Mouse (Mus musculus): ENCODE measurements around the gene Rc3h2. TPM values are rescaled to one million over a fixed set of nuclear protein-coding genes. Genes with fewer than 3 reads are reported as not detected.

Gene Rc3h2
- polyA plus RNA-seq, 1 experiment from 2014 or later = 19.1 TPM

Other genes starting within 250 kb of the Rc3h2 start
- gene Olfr365, start 234.7 kb downstream of the Rc3h2 start, polyA plus RNA-seq (2015; fragmentation: Nextera tagmentation; extraction: Ambion mirVana) = not detected in 2 replicates
- gene Olfr366, start 211.3 kb downstream of the Rc3h2 start, polyA plus RNA-seq (2015; fragmentation: Nextera tagmentation; extraction: Ambion mirVana) = not detected in 2 replicates
- not detected in 2 replicates for gene Olfr368, start 96.4 kb downstream of the Rc3h2 start, polyA plus RNA-seq (2015; fragmentation: Nextera tagmentation; extraction: Ambion mirVana)
- gene Pdcl, start 63.6 kb downstream of the Rc3h2 start, polyA plus RNA-seq (2015; fragmentation: Nextera tagmentation; extraction: Ambion mirVana) = 48.3 and 50.2 TPM in 2 replicates
- gene Zbtb26, start 20.2 kb upstream of the Rc3h2 start, polyA plus RNA-seq (2015; fragmentation: Nextera tagmentation; extraction: Ambion mirVana) = 8.0 and 9.9 TPM in 2 replicates
- gene Zbtb6, start 20.3 kb upstream of the Rc3h2 start, polyA plus RNA-seq (2015; fragmentation: Nextera tagmentation; extraction: Ambion mirVana) = 8.1 and 9.4 TPM in 2 replicates
- 60.5 and 61.3 TPM in 2 replicates for gene Rabgap1, start 20.4 kb upstream of the Rc3h2 start, polyA plus RNA-seq (2015; fragmentation: Nextera tagmentation; extraction: Ambion mirVana)
- gene Gpr21, start 93.4 kb upstream of the Rc3h2 start, polyA plus RNA-seq (2015; fragmentation: Nextera tagmentation; extraction: Ambion mirVana) = 1.5 and 1.8 TPM in 2 replicates

Measured in embryonic facial prominence, embryonic 13.5 days (tissue).